Mouse (Mus musculus): ENCODE data around the gene Zfp184. TPM values are rescaled to one million over a fixed set of nuclear protein-coding genes. Genes with fewer than 3 reads are reported as not detected.

Gene Zfp184
- polyA plus RNA-seq, 1 experiment: 0.95 TPM

- TF ChIP-seq CTCF (IDR thresholded peaks at IDR 0.05; ENCODE audit: borderline replicate concordance, insufficient read depth, low read depth, low read length) (no peak), POLR2A (IDR thresholded peaks at IDR 0.05; ENCODE audit: borderline replicate concordance, insufficient read depth, low read length) (no peak)
- no peaks in the 10 kb centered on the region for H3K4me1 ChIP-seq (ENCODE audit: control insufficient read depth, insufficient read depth, low read length)
- H3K27ac ChIP-seq (ENCODE audit: insufficient read depth, low read length): no peak overlapping the region
- no peak overlapping the region for H3K4me3 ChIP-seq (replicated peaks; ENCODE audit: insufficient read depth, low read depth, low read length)
- no peak for DNase-seq
- WGBS: 2% methylated on average over 21 of the region's 21 CpGs
- peaks cover 15% of the 10 kb centered on the region; the same call in 1 of the 2 replicates for H3K27me3 ChIP-seq (ENCODE audit: control insufficient read depth, insufficient read depth, low read length)
Measured at GRCm38 (mm10) chr13:21995331-21995914, 50.5 kb downstream of the Zfp184 start.

- no peak for DNase-seq
- peaks cover 17% of the 10 kb centered on the region; the same call in 1 of the 2 replicates for H3K27me3 ChIP-seq (ENCODE audit: control insufficient read depth, insufficient read depth, low read length)
- no peak overlapping the region for H3K27ac ChIP-seq (ENCODE audit: insufficient read depth, low read length)
- no peak overlapping the region for H3K4me3 ChIP-seq (replicated peaks; ENCODE audit: insufficient read depth, low read depth, low read length)
- 7% methylated on average over 12 of the region's 12 CpGs for WGBS
- TF ChIP-seq CTCF (IDR thresholded peaks at IDR 0.05; ENCODE audit: borderline replicate concordance, insufficient read depth, low read depth, low read length): no peak
- TF ChIP-seq POLR2A (IDR thresholded peaks at IDR 0.05; ENCODE audit: borderline replicate concordance, insufficient read depth, low read length): no peak
- no peaks in the 10 kb centered on the region for H3K4me1 ChIP-seq (ENCODE audit: control insufficient read depth, insufficient read depth, low read length)
Measured at GRCm38 (mm10) chr13:21996101-21996839, 51.4 kb downstream of the Zfp184 start.

GRCm38 (mm10) chr13:21996840-21997185 is 51.9 kb downstream of the Zfp184 start:
- TF ChIP-seq POLR2A (IDR thresholded peaks at IDR 0.05; ENCODE audit: borderline replicate concordance, insufficient read depth, low read length) (no peak), CTCF (IDR thresholded peaks at IDR 0.05; ENCODE audit: borderline replicate concordance, insufficient read depth, low read depth, low read length) (no peak)
- Histone ChIP-seq H3K27ac (ENCODE audit: insufficient read depth, low read length) (no peak overlapping the region), H3K4me3 (replicated peaks; ENCODE audit: insufficient read depth, low read depth, low read length) (no peak overlapping the region), H3K4me1 (ENCODE audit: control insufficient read depth, insufficient read depth, low read length) (no peaks in the 10 kb centered on the region), H3K27me3 (ENCODE audit: control insufficient read depth, insufficient read depth, low read length) (peaks cover 17% of the 10 kb centered on the region; the same call in 1 of the 2 replicates)
- DNase-seq: no peak
- WGBS: 5% methylated on average over 13 of the region's 13 CpGs

- peaks cover 17% of the 10 kb centered on the region; the same call in 1 of the 2 replicates for H3K27me3 ChIP-seq (ENCODE audit: control insufficient read depth, insufficient read depth, low read length)
- H3K27ac ChIP-seq (ENCODE audit: insufficient read depth, low read length): no peak overlapping the region
- TF ChIP-seq POLR2A (IDR thresholded peaks at IDR 0.05; ENCODE audit: borderline replicate concordance, insufficient read depth, low read length) (no peak), CTCF (IDR thresholded peaks at IDR 0.05; ENCODE audit: borderline replicate concordance, insufficient read depth, low read depth, low read length) (no peak)
- no peaks in the 10 kb centered on the region for H3K4me1 ChIP-seq (ENCODE audit: control insufficient read depth, insufficient read depth, low read length)
- H3K4me3 ChIP-seq (replicated peaks; ENCODE audit: insufficient read depth, low read depth, low read length): no peak overlapping the region
- DNase-seq: no peak
- WGBS: 4% methylated on average over 21 of the region's 21 CpGs
Measured at GRCm38 (mm10) chr13:21997201-21997820, 52.4 kb downstream of the Zfp184 start.

- no peak overlapping the region for H3K27ac ChIP-seq (ENCODE audit: insufficient read depth, low read length)
- WGBS: 6% methylated on average over 4 of the region's 4 CpGs
- peaks cover 17% of the 10 kb centered on the region; the same call in 1 of the 2 replicates for H3K27me3 ChIP-seq (ENCODE audit: control insufficient read depth, insufficient read depth, low read length)
- TF ChIP-seq CTCF (IDR thresholded peaks at IDR 0.05; ENCODE audit: borderline replicate concordance, insufficient read depth, low read depth, low read length) (no peak), POLR2A (IDR thresholded peaks at IDR 0.05; ENCODE audit: borderline replicate concordance, insufficient read depth, low read length) (no peak)
- no peak overlapping the region for H3K4me3 ChIP-seq (replicated peaks; ENCODE audit: insufficient read depth, low read depth, low read length)
- H3K4me1 ChIP-seq (ENCODE audit: control insufficient read depth, insufficient read depth, low read length): no peaks in the 10 kb centered on the region
- DNase-seq: no peak
Measured at GRCm38 (mm10) chr13:21997821-21998220, 52.9 kb downstream of the Zfp184 start.

GRCm38 (mm10) chr13:21998412-21998811 is 53.5 kb downstream of the Zfp184 start:
- TF ChIP-seq CTCF (IDR thresholded peaks at IDR 0.05; ENCODE audit: borderline replicate concordance, insufficient read depth, low read depth, low read length) (no peak), POLR2A (IDR thresholded peaks at IDR 0.05; ENCODE audit: borderline replicate concordance, insufficient read depth, low read length) (no peak)
- Histone ChIP-seq H3K4me1 (ENCODE audit: control insufficient read depth, insufficient read depth, low read length) (no peaks in the 10 kb centered on the region), H3K27me3 (ENCODE audit: control insufficient read depth, insufficient read depth, low read length) (peaks cover 17% of the 10 kb centered on the region; the same call in 1 of the 2 replicates), H3K27ac (ENCODE audit: insufficient read depth, low read length) (no peak overlapping the region), H3K4me3 (replicated peaks; ENCODE audit: insufficient read depth, low read depth, low read length) (no peak overlapping the region)
- no peak for DNase-seq
- WGBS: 35% methylated on average over 3 of the region's 3 CpGs

- WGBS: 32% methylated on average over 4 of the region's 4 CpGs
Measured at GRCm38 (mm10) chr13:21999147-21999546, 54.3 kb downstream of the Zfp184 start.

More at GRCm38 (mm10) chr13:21999147-21999546, 54.3 kb downstream of the Zfp184 start:
- H3K4me1 ChIP-seq (ENCODE audit: control insufficient read depth, insufficient read depth, low read length): no peaks in the 10 kb centered on the region
- H3K27ac ChIP-seq (ENCODE audit: insufficient read depth, low read length): no peak overlapping the region
- TF ChIP-seq CTCF (IDR thresholded peaks at IDR 0.05; ENCODE audit: borderline replicate concordance, insufficient read depth, low read depth, low read length) (no peak), POLR2A (IDR thresholded peaks at IDR 0.05; ENCODE audit: borderline replicate concordance, insufficient read depth, low read length) (no peak)
- H3K4me3 ChIP-seq (replicated peaks; ENCODE audit: insufficient read depth, low read depth, low read length): no peak overlapping the region
- peaks cover 17% of the 10 kb centered on the region; the same call in 1 of the 2 replicates for H3K27me3 ChIP-seq (ENCODE audit: control insufficient read depth, insufficient read depth, low read length)
- no peak for DNase-seq

Measured in cerebellum, adult 2 months (tissue).